Mouse (Mus musculus) liver, adult 2 months (tissue): ENCODE measurements at regions not wholly inside any gene's neighbourhood (a gene's known extent, or its start where the extent isn't known, plus 50 kb on each side); places are given as distances from the start of the nearest gene placed in this dataset.

Experiments used
- CTCF ChIP-seq: fragments of 200-500 bp; IDR thresholded peaks from 2 replicates; pipeline ENCODE4 v1.5.1; 2011; ENCODE audit warnings: low read depth, low read length, control low read depth
- POLR2A ChIP-seq: fragments of 200-500 bp; IDR thresholded peaks from 2 replicates; pipeline ENCODE4 v1.6.1; 2011; ENCODE audit warnings: low read length, control low read depth; ENCODE audit not compliant: insufficient read depth; ENCODE audit errors: extremely low read depth

- TF ChIP-seq CTCF (no peak), POLR2A (no peak)
Measured at GRCm38 (mm10) chr13:47998495-47998894, 262.5 kb upstream of the Id4 start.
